Mouse (Mus musculus) frontal cortex, postnatal 14 days (tissue): ENCODE results near the gene Cdhr3.
"Not testable (repeated sequence)": the region's sequence is repeated elsewhere in the genome, so short reads cannot be mapped to it uniquely, and the experiment has no call there.

Experiments used
- DNase-seq, 2 experiments: peaks; one replicate each; pipeline ENCODE4 v3.0.0; 2022; ENCODE audit warnings: low spot score in 2 of 2

Cdhr3 gene

DNA sequence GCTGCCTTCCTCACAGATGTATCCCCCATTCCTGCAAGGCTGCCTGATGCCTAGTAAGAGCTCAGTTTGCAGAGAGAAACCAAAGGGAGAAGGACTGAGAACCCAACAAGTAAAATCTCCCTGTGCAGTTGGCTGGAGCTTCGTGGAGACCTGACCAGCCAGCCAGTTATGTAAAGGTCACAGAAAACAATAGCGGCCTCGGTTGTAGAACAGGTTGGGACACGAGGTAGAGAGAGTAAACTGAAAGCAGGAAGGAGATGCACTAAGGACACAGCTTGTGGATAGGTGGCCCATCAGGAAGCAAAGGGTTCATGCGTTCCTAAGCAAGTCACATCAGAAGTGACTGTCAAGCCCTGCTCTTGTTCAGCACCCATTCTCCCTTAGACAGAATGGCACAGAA is 86.8 kb downstream of the Cdhr3 start:
- no peak for DNase-seq

- DNase-seq: no peak
These were observed 89.2 kb downstream of the Cdhr3 start for GRCm38 (mm10) chr12:33003339-33003965.

- no peak for DNase-seq
These were observed 92.3 kb downstream of the Cdhr3 start for GRCm38 (mm10) chr12:33000402-33000801.

GRCm38 (mm10) chr12:32999778-33000177 is 92.9 kb downstream of the Cdhr3 start:
- DNase-seq: not testable (repeated sequence)

GRCm38 (mm10) chr12:32998766-32999165 is 93.9 kb downstream of the Cdhr3 start:
- no peak for DNase-seq

GRCm38 (mm10) chr12:32995081-32995834 is 97.4 kb downstream of the Cdhr3 start:
- DNase-seq: no peak

DNA sequence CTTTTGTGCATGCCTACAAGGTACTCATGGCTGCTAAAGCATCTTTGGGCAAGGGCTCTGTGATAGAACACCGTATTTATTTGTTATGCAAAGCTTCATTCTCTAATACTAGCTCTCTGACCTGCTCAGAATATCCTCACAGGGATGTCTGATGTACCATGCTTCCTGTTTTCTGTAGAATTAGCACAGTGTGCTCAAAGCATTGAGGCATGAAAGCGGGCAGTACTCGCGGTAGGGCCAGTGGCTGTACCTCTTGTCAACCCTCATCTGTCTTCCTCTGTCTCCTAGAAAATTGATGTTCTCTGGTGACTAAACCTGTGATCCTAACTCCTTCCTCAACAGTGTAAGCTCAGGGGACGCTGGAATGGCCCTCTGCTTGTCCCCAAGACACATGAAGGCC is 98.6 kb downstream of the Cdhr3 start:
- no peak for DNase-seq

DNA sequence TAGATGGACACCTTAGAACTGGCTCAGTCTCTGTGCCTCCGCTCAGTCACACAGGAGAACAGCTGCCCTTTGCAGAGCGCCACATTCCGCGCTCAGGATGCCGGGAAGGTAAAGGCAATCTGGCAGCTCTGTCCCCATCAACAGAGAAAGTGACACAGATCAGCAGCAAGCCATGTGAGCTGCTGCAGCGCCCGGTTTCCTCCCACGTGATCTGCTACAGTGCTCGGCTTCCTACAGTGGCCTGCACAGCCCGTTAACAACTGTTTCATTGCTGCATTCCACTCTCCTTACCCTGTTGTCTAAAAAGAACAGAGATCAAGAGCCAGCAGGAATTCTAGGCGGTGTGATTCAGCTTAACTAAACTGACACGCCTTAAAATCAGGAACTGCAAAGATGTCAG is 102.9 kb downstream of the Cdhr3 start:
- no peak for DNase-seq

- DNase-seq: no peak
These were observed 106.4 kb downstream of the Cdhr3 start for GRCm38 (mm10) chr12:32986284-32986683.
